Comparison of ENCODE assay signal across 23 mouse cellular contexts in the genomic region with DNA sequence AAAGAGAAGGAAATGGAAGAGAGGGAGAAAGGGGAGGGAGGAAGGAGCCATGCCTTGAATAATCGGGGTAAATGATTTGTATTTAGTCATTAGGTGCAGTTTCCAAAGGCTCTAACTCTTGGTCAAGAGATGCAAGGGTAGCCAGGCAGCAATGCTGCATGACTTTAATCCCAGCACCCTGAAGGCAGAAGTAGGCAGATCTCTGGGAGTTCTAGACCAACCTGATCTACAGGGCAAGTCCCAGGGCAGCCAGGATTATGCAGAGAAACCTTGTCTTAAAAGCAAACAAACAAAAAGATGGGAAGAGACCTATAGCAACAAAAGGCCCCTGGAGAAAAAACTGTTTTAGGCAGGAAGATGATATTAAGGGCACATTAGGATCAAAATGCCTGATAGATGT. TPM values are rescaled to one million over a fixed set of nuclear protein-coding genes. Genes with fewer than 3 reads are reported as not detected.
A peak's percentile ranks its signal among the peaks of the same experiment; 100 is the strongest.
DNase-seq lines count a peak whose midpoint lies in the region; ATAC-seq and TF ChIP-seq lines count a peak whose summit lies in the region.
"Had no signal": no experiment of that assay in that cellular context is flagged by ENCODE, and none has a peak within 500 bp of the region (broad histone marks: within the 10 kb centered on the region; RNA-seq: fewer than 3 reads in every experiment).

No protein-coding gene starts in this region.

- TF ChIP-seq CTCF in hindbrain, postnatal 0 days (IDR thresholded peaks at IDR 0.05; ENCODE audit: low read depth) = no peak
- TF ChIP-seq CTCF in liver, embryonic 14.5 days (IDR thresholded peaks at IDR 0.05; ENCODE audit: low read depth) = no peak

- 84% methylated on average over 1 of the region's 1 CpGs for WGBS in hindbrain, embryonic 13.5 days
- WGBS in hindbrain, postnatal 0 days = 71% methylated on average over 1 of the region's 1 CpGs
- WGBS in midbrain, embryonic 15.5 days = 76% methylated on average over 1 of the region's 1 CpGs
- 62% methylated on average over 1 of the region's 1 CpGs for WGBS in midbrain, embryonic 13.5 days
- WGBS in liver, embryonic 14.5 days (ENCODE audit: insufficient replicate concordance) = 48% methylated on average over 1 of the region's 1 CpGs

- H3K36me3 ChIP-seq in hindbrain, embryonic 13.5 days = no peaks in the 10 kb centered on the region
- no peaks in the 10 kb centered on the region for H3K36me3 ChIP-seq in hindbrain, postnatal 0 days (ENCODE audit: insufficient read depth, low read length)
- H3K36me3 ChIP-seq in midbrain, embryonic 15.5 days (replicated peaks) = peaks cover 5% of the 10 kb centered on the region; the same call in 1 of the 2 replicates
- 0 out of 2 replicates have a peak, but pooled peaks cover 10% of the 10 kb centered on the region for H3K36me3 ChIP-seq in midbrain, embryonic 13.5 days
- H3K36me3 ChIP-seq in liver, embryonic 14.5 days (replicated peaks; ENCODE audit: control insufficient read depth, insufficient read depth, low read depth) = no peaks in the 10 kb centered on the region

- peaks cover 19% of the 10 kb centered on the region for H3K27me3 ChIP-seq in hindbrain, embryonic 13.5 days
- no peaks in the 10 kb centered on the region for H3K27me3 ChIP-seq in hindbrain, postnatal 0 days (ENCODE audit: insufficient read depth, low read length)
- peaks cover 11% of the 10 kb centered on the region for H3K27me3 ChIP-seq in midbrain, embryonic 15.5 days (replicated peaks)
- H3K27me3 ChIP-seq in midbrain, embryonic 13.5 days = peaks cover 21% of the 10 kb centered on the region
- no peaks in the 10 kb centered on the region for H3K27me3 ChIP-seq in liver, embryonic 14.5 days (ENCODE audit: control insufficient read depth, insufficient read depth, low read length)
- H3K27me3 ChIP-seq: heart, embryonic 12.5 days; limb, embryonic 15.5 days had no signal

- peaks cover 24% of the 10 kb centered on the region for H3K4me1 ChIP-seq in hindbrain, embryonic 13.5 days (replicated peaks)
- H3K4me1 ChIP-seq in hindbrain, postnatal 0 days (ENCODE audit: insufficient read depth, low read length) = peaks cover 6% of the 10 kb centered on the region; the same call in 1 of the 2 replicates
- peaks cover 26% of the 10 kb centered on the region for H3K4me1 ChIP-seq in midbrain, embryonic 15.5 days
- H3K4me1 ChIP-seq in midbrain, embryonic 13.5 days (replicated peaks) = peaks cover 23% of the 10 kb centered on the region
- peaks cover 4 to 15% of the 10 kb centered on the region in 2 experiments; a peak in 3 of 4 replicates for H3K4me1 ChIP-seq in liver, embryonic 14.5 days (replicated peaks; ENCODE audit: control insufficient read depth in 2 of 2, insufficient read depth in 2 of 2, low read length in 1 of 2)

- intact Hi-C loops in gastrocnemius, postnatal 36 days (cut with DNase I) = no loop called here

- ATAC-seq in hindbrain, embryonic 13.5 days (ENCODE audit: low FRiP score) = no peak
- ATAC-seq in hindbrain, postnatal 0 days = no peak
- no peak for ATAC-seq in midbrain, embryonic 15.5 days (replicated peaks)
- no peak for ATAC-seq in midbrain, embryonic 13.5 days
- no peak for ATAC-seq in liver, embryonic 14.5 days (ENCODE audit: insufficient read depth)

- DNase-seq in hindbrain, postnatal 0 days (ENCODE audit: low spot score) = no peak
- no peak for DNase-seq in liver, embryonic 14.5 days (ENCODE audit: low read depth in 3 of 3, low spot score in 3 of 3)
- DNase-seq in gastrocnemius, postnatal 36 days = no peak
- DNase-seq in frontal cortex, postnatal 25 days (ENCODE audit: low spot score in 2 of 2) = no peak
- DNase-seq: adrenal gland, postnatal 10 days; cerebellum, adult 2 months; cerebellum, postnatal 36 days; embryo, embryonic 11 days; gastrocnemius, postnatal 10 days; heart, adult 18-20 months; heart, postnatal 14 days; kidney, adult 18-20 months; kidney, postnatal 10 days; left cerebral cortex, postnatal 4 days; lung, postnatal 4 days; thymus, adult 2 months had no signal

- no peak overlapping the region; the same call in 1 of the 2 replicates for H3K4me2 ChIP-seq in hindbrain, embryonic 13.5 days
- no peak overlapping the region for H3K4me2 ChIP-seq in hindbrain, postnatal 0 days (ENCODE audit: low read depth, low read length)
- H3K4me2 ChIP-seq in midbrain, embryonic 15.5 days = peak overlapping the region; percentile 74; the same call in 1 of the 2 replicates
- no peak overlapping the region for H3K4me2 ChIP-seq in midbrain, embryonic 13.5 days (replicated peaks)
- peak overlapping the region; percentile 78; the same call in 1 of the 2 replicates for H3K4me2 ChIP-seq in liver, embryonic 14.5 days (ENCODE audit: low read depth)

- H3K4me3 ChIP-seq in hindbrain, embryonic 13.5 days = no peak overlapping the region
- no peak overlapping the region for H3K4me3 ChIP-seq in hindbrain, postnatal 0 days (ENCODE audit: low read length)
- no peak overlapping the region for H3K4me3 ChIP-seq in midbrain, embryonic 15.5 days
- H3K4me3 ChIP-seq in midbrain, embryonic 13.5 days (replicated peaks) = no peak overlapping the region
- H3K4me3 ChIP-seq in liver, embryonic 14.5 days (ENCODE audit: insufficient read depth in 1 of 2, low read depth in 2 of 2, low read length in 2 of 2) = no peak overlapping the region

- H3K9me3 ChIP-seq in hindbrain, embryonic 13.5 days = no peaks in the 10 kb centered on the region
- no peaks in the 10 kb centered on the region for H3K9me3 ChIP-seq in hindbrain, postnatal 0 days (ENCODE audit: low read length)
- H3K9me3 ChIP-seq in midbrain, embryonic 15.5 days = no peaks in the 10 kb centered on the region
- peaks cover 5% of the 10 kb centered on the region; the same call in 1 of the 2 replicates for H3K9me3 ChIP-seq in midbrain, embryonic 13.5 days
- no peaks in the 10 kb centered on the region; the same call in 1 of the 2 replicates for H3K9me3 ChIP-seq in liver, embryonic 14.5 days (ENCODE audit: control insufficient read depth, low read length)
- H3K9me3 ChIP-seq: limb, embryonic 15.5 days had no signal

- no peak overlapping the region for H3K27ac ChIP-seq in hindbrain, embryonic 13.5 days
- no peak overlapping the region for H3K27ac ChIP-seq in hindbrain, postnatal 0 days
- no peak overlapping the region for H3K27ac ChIP-seq in midbrain, embryonic 15.5 days
- no peak overlapping the region for H3K27ac ChIP-seq in midbrain, embryonic 13.5 days
- H3K27ac ChIP-seq in liver, embryonic 14.5 days = no peak overlapping the region
- H3K27ac ChIP-seq: embryonic facial prominence, embryonic 13.5 days; limb, embryonic 15.5 days had no signal

- no peak for TF ChIP-seq EP300 in liver, embryonic 14.5 days (IDR thresholded peaks at IDR 0.05; ENCODE audit: low read depth)

- H3K9ac ChIP-seq in hindbrain, embryonic 13.5 days = 0 out of 2 replicates have a peak overlapping the region, but pooled peaks have one; percentile 71
- H3K9ac ChIP-seq in hindbrain, postnatal 0 days (replicated peaks; ENCODE audit: low read length) = no peak overlapping the region
- H3K9ac ChIP-seq in midbrain, embryonic 15.5 days = 0 out of 2 replicates have a peak overlapping the region, but pooled peaks have one; percentile 53
- H3K9ac ChIP-seq in midbrain, embryonic 13.5 days (replicated peaks) = no peak overlapping the region
- H3K9ac ChIP-seq in liver, embryonic 14.5 days (replicated peaks) = no peak overlapping the region
- H3K9ac ChIP-seq: limb, embryonic 15.5 days had no signal

RNA-seq across cellular contexts. Expression of gene Armh3, which starts 1.1 kb away (rescaled TPM):
- polyA plus RNA-seq in hindbrain, embryonic 13.5 days (2015; fragmentation: Nextera tagmentation; extraction: Ambion mirVana) = 22.8 and 23.9 TPM in 2 replicates
- total RNA-seq in hindbrain, postnatal 0 days (2014; rRNA removed) = 17.5 and 19.1 TPM in 2 replicates
- polyA plus RNA-seq in hindbrain, postnatal 0 days (2015; fragmentation: Nextera tagmentation; extraction: Ambion mirVana) = 15.0 and 16.5 TPM in 2 replicates
- polyA plus RNA-seq in midbrain, embryonic 15.5 days (2015; fragmentation: Nextera tagmentation; extraction: Ambion mirVana) = 25.4 and 25.9 TPM in 2 replicates
- polyA plus RNA-seq in midbrain, embryonic 13.5 days (2015; fragmentation: Nextera tagmentation; extraction: Ambion mirVana) = 22.1 and 23.4 TPM in 2 replicates
- polyA plus RNA-seq in liver, embryonic 14.5 days (2012; rRNA removed) = 2.0 and 2.2 TPM in 2 replicates
- 2.6 and 2.8 TPM in 2 replicates for polyA plus RNA-seq in liver, embryonic 14.5 days (2014; fragmentation: Nextera tagmentation; extraction: Ambion mirVana)
- total RNA-seq in gastrocnemius, postnatal 36 days (2021) = 10 to 100 TPM; 11.1 to 12.6 TPM
- polyA plus RNA-seq: erythroblast, embryonic 14.5 days had no signal

RNA-seq across cellular contexts. Expression of gene Hps6, which starts 3.9 kb away (rescaled TPM):
- 3.1 and 3.8 TPM in 2 replicates for polyA plus RNA-seq in hindbrain, embryonic 13.5 days (2015; fragmentation: Nextera tagmentation; extraction: Ambion mirVana)
- total RNA-seq in hindbrain, postnatal 0 days (2014; rRNA removed) = 10.6 and 13.1 TPM in 2 replicates
- 4.7 TPM in 2 replicates for polyA plus RNA-seq in hindbrain, postnatal 0 days (2015; fragmentation: Nextera tagmentation; extraction: Ambion mirVana)
- 3.9 and 4.0 TPM in 2 replicates for polyA plus RNA-seq in midbrain, embryonic 15.5 days (2015; fragmentation: Nextera tagmentation; extraction: Ambion mirVana)
- polyA plus RNA-seq in midbrain, embryonic 13.5 days (2015; fragmentation: Nextera tagmentation; extraction: Ambion mirVana) = 2.0 TPM in 2 replicates
- polyA plus RNA-seq in liver, embryonic 14.5 days (2012; rRNA removed) = 0.96 and 1.2 TPM in 2 replicates
- polyA plus RNA-seq in liver, embryonic 14.5 days (2014; fragmentation: Nextera tagmentation; extraction: Ambion mirVana) = 1.3 and 1.4 TPM in 2 replicates
- 1 to 10 TPM; 3.1 to 3.2 TPM for total RNA-seq in gastrocnemius, postnatal 36 days (2021)

RNA-seq across cellular contexts. Expression of gene Pprc1, which starts 45.3 kb away (rescaled TPM):
- 18.7 and 22.2 TPM in 2 replicates for polyA plus RNA-seq in hindbrain, embryonic 13.5 days (2015; fragmentation: Nextera tagmentation; extraction: Ambion mirVana)
- total RNA-seq in hindbrain, postnatal 0 days (2014; rRNA removed) = 9.3 and 25.0 TPM in 2 replicates
- 7.9 and 9.0 TPM in 2 replicates for polyA plus RNA-seq in hindbrain, postnatal 0 days (2015; fragmentation: Nextera tagmentation; extraction: Ambion mirVana)
- 22.0 and 22.5 TPM in 2 replicates for polyA plus RNA-seq in midbrain, embryonic 15.5 days (2015; fragmentation: Nextera tagmentation; extraction: Ambion mirVana)
- polyA plus RNA-seq in midbrain, embryonic 13.5 days (2015; fragmentation: Nextera tagmentation; extraction: Ambion mirVana) = 20.5 and 21.8 TPM in 2 replicates
- 17.5 and 19.4 TPM in 2 replicates for polyA plus RNA-seq in liver, embryonic 14.5 days (2012; rRNA removed)
- polyA plus RNA-seq in liver, embryonic 14.5 days (2014; fragmentation: Nextera tagmentation; extraction: Ambion mirVana) = 25.0 and 28.0 TPM in 2 replicates
- total RNA-seq in gastrocnemius, postnatal 36 days (2021) = 10 to 100 TPM; 12.2 to 21.8 TPM

RNA-seq across cellular contexts. Expression of gene Ldb1, which starts 45.6 kb away (rescaled TPM):
- 120 and 127 TPM in 2 replicates for polyA plus RNA-seq in hindbrain, embryonic 13.5 days (2015; fragmentation: Nextera tagmentation; extraction: Ambion mirVana)
- 139 and 140 TPM in 2 replicates for total RNA-seq in hindbrain, postnatal 0 days (2014; rRNA removed)
- polyA plus RNA-seq in hindbrain, postnatal 0 days (2015; fragmentation: Nextera tagmentation; extraction: Ambion mirVana) = 76.8 and 83.0 TPM in 2 replicates
- polyA plus RNA-seq in midbrain, embryonic 15.5 days (2015; fragmentation: Nextera tagmentation; extraction: Ambion mirVana) = 122 and 129 TPM in 2 replicates
- 121 and 140 TPM in 2 replicates for polyA plus RNA-seq in midbrain, embryonic 13.5 days (2015; fragmentation: Nextera tagmentation; extraction: Ambion mirVana)
- polyA plus RNA-seq in liver, embryonic 14.5 days (2012; rRNA removed) = 129 and 132 TPM in 2 replicates
- 22.8 and 29.0 TPM in 2 replicates for polyA plus RNA-seq in liver, embryonic 14.5 days (2014; fragmentation: Nextera tagmentation; extraction: Ambion mirVana)
- total RNA-seq in gastrocnemius, postnatal 36 days (2021) = 10 to 100 TPM; 14.1 to 18.1 TPM

Comparison
In these comparisons a context has a peak if more than half of its experiments do, and no peak if none do; other contexts are left out.
1. H3K4me2 ChIP-seq: peak in midbrain, embryonic 15.5 days (single experiment) and liver, embryonic 14.5 days (single experiment); none in hindbrain, embryonic 13.5 days (single experiment), hindbrain, postnatal 0 days (single experiment) and midbrain, embryonic 13.5 days (single experiment).
2. H3K9ac ChIP-seq: peak in hindbrain, embryonic 13.5 days (single experiment) and midbrain, embryonic 15.5 days (single experiment); none in hindbrain, postnatal 0 days (single experiment), midbrain, embryonic 13.5 days (single experiment) and liver, embryonic 14.5 days (single experiment).